Mouse (Mus musculus): ENCODE measurements at regions not wholly inside any gene's neighbourhood (a gene's known extent, or its start where the extent isn't known, plus 50 kb on each side); places are given as distances from the start of the nearest gene placed in this dataset.

DNA sequence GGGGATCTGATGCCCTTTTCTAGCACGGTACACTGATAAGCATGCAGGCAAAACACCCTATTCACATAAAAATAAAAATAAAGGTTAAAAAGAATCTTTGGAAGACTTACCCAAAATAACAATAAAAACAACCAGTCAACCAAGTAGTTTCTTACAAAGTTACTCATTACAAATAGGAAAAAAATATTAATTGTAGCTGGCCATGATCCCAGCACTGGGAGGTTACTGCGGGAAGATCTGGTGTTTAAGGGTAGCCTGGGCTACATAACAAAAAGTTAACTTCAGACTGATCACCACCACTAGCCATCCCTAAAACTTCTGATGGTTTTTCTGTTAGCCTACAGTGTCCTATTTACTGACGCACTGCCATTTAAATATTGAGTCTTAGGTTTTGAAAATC lies 67.4 kb upstream of the Ak4 start:
- TF ChIP-seq CTCF (IDR thresholded peaks at IDR 0.05 in 2 of 3, conservative IDR thresholded peaks at IDR 0.05 in 1 of 3; ENCODE audit: control insufficient read depth in 1 of 3, insufficient read depth in 1 of 3, low read depth in 2 of 3, low read length in 3 of 3, poor library complexity in 1 of 3, severe bottlenecking in 1 of 3) (no peak), HCFC1 (IDR thresholded peaks at IDR 0.05; ENCODE audit: low read depth, low read length) (no peak), RCOR1 (IDR thresholded peaks at IDR 0.05; ENCODE audit: low read depth, low read length) (no peak), GABPA (IDR thresholded peaks at IDR 0.05; ENCODE audit: low read depth, low read length) (no peak), ETS1 (IDR thresholded peaks at IDR 0.05; ENCODE audit: low read depth, low read length) (no peak), ELF1 (IDR thresholded peaks at IDR 0.05; ENCODE audit: low read depth, low read length) (no peak), POLR2A (IDR thresholded peaks at IDR 0.05; ENCODE audit: control insufficient read depth in 1 of 2, insufficient read depth in 1 of 2, low read depth in 1 of 2, low read length in 2 of 2, poor library complexity in 1 of 2) (no peak), UBTF (IDR thresholded peaks at IDR 0.05; ENCODE audit: borderline replicate concordance, insufficient read depth, low read depth, low read length) (no peak), MAZ (IDR thresholded peaks at IDR 0.05; ENCODE audit: low read depth, low read length) (no peak), MAFK (IDR thresholded peaks at IDR 0.05; ENCODE audit: borderline replicate concordance, low read depth, low read length) (no peak), RAD21 (IDR thresholded peaks at IDR 0.05; ENCODE audit: low read depth, low read length) (no peak), POLR2AphosphoS2 (IDR thresholded peaks at IDR 0.05; ENCODE audit: low read length) (no peak), MYB (IDR thresholded peaks at IDR 0.05; ENCODE audit: low read depth, low read length) (no peak), CHD1 (IDR thresholded peaks at IDR 0.05; ENCODE audit: low read depth, low read length) (no peak)

Measured in MEL (cell line).